Mouse (Mus musculus) CH12F3 (cell line): ENCODE results near the gene Aloxe3.

Experiments
- in situ Hi-C: fragments of 300-500 bp; cut with MboI; formaldehyde crosslinking; loops from 2 replicates; pipeline ENCODE4 v1.14.3; 2020; ENCODE audit warnings: low sequenced_read_pairs

Aloxe3 gene

DNA sequence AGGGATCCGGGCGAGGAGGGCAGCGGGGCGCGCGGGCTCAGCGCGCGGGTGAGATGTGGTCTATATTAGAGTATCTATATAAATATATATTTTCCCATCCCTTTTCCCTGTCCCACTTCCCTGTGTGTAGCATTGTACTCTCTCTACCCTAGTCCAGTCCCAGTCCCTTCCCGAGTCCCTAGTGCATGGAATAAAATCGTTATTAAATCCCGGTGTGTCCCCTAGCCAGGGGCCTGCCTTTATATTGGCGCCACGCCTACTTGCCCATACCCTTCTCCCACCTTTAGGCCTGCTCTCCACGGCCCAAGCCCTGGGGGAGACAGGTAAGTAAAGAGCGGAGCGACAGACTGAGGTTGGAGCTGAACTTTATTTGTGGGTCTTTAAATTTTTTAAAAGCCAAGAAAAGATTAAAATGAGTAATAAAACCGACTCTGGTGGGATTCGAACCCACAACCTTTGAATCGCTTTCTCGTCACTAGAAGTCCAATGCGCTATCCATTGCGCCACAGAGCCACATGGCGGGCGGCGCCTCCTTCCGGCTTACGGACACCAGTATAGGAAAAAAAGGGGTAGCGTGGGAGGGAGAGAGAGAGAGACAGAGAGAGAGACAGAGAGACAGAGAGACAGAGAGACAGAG, 2.5 kb upstream of the Aloxe3 start:
- in situ Hi-C loops: no loop called here

DNA sequence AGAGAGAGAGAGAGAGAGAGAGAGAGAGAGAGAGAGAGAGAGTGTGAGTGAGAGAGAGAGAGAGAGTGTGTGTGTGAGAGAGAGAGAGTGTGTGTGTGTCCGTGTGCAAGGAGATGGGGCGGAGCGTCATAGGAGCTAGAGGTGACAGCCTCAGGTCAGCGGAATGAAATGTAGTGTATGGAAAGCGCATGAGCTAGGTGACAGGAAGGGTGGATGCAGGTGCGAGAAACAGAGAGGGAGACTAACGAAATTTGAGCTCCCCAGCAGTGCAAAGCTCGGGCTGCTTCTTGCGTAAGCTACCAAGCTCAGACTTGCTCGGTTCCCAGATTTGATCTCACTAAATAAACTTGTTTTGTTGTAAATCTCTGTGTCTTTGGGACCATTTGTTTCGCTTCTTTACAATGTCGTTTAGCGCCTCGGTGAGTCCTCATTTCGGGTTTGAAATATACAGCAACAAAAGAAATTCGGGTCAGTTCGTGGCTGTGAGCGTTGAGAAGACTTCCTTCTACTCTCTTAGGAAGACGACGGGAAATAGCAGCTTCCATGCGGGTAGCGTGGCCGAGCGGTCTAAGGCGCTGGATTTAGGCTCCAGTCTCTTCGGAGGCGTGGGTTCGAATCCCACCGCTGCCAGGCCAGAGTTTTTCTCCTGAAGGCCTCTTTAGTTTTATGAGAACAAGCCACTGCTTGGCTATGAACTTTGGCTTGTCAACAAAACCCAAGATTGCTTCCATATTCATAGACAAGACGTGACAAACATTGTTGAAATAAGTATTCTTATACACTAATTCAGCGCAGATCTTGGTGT, 1.8 kb upstream of the Aloxe3 start:
- in situ Hi-C loops: no loop called here

DNA sequence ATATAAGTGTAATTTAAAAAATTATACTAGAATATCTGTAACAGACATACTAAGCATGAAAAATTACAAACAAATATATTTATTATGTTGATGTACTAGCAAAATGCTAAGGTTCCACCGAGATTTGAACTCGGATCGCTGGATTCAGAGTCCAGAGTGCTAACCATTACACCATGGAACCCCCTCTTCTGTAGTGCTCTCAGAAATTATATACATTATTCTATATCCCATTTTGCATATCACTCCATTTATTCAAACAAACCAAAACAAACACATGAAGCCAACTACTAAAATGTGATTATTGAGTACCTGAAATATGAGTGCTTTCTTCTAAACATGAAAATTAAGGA, 1.2 kb upstream of the Aloxe3 start:
- in situ Hi-C loops: no loop called here

DNA sequence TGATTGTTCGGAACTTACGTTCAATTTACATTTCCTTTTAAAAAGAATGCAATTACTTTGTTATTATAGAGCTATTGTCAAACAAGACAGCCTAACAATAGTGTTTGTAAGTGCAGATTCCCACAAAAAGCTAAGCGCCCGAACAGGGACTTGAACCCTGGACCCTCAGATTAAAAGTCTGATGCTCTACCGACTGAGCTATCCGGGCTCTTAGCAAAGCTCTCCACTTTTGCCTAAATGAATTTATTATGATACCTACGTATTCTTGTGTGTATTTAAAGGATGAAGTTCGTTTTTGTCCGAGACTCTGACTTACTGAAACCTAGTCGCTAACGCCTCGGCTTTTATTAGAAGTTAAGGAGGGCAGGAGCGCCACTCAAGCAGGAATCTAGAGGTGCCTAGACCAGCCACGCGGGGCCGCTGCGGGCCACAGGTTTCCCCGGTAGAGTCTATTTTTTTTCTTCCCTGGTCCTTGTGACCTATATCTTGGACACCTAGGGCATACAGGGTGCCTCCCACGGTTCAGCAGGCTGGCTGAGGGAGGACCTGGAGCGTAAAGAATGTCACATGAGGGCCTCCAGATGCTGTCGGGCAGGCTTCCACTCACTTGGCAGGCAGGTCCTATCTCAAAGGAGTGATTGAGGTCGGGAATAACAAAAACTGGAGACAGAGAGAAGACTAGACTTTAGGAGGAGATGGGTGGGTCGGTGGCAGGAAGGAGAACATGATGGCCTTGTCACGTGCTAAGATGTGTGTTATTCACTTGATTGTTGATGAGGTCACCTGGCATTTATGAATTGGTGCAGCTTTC, 450 bp upstream of the Aloxe3 start:
- in situ Hi-C loops: no loop called here

DNA sequence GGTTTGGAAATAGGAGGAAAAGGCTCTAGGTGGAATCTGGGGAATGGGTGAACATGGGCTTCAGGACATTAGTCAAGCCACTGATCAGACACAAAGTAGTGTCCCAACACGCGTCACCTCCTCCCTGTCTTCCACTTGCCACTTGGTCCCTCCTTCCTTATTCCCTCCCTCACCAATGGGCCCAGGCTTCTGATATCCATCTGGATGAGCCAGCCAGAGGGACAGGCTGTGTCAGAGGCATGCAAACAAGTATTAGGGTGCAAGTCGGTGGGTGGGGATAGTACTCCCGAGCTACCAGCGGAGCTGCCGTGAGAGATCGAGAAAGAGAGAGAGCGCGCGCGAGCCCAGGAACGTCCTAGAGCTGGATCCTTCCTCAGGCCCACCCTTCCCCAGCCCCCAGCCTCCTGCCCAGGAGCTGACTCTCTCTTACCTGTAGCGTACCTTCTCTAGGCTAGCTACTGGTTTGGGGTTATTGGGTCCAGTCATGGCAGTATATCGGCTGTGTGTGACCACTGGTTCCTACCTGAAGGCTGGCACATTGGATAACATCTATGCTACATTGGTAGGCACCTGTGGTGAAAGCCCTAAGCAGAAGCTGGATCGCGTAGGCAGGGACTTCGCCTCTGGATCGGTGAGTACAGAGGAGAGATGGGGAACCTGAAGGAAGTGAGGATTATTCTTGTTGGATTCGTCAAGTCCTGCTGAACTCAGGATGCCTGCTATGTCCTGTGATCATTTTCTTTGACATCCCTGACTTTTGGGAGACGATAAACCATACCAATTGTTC, 416 bp downstream of the Aloxe3 start:
- in situ Hi-C loops: no loop called here

DNA sequence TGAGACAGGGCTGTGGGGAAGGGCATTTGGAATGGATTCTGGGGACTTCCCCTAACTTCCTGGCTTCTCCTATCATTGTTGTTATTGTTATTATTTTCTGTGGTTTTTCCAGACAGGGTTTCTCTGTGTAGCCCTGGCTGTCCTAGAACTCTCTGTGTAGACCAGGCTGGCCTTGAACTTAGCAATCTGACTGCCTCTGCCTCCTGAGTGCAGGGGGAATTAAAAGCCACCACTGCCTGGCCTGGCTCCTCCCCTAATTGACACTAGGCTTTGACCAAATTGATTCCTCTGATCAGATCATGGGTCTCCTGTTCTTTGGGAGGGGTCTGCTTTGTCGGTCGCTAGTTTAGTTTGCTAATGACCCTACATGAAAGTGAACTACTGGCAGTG, 1.0 kb downstream of the Aloxe3 start:
- in situ Hi-C loops: no loop called here

DNA sequence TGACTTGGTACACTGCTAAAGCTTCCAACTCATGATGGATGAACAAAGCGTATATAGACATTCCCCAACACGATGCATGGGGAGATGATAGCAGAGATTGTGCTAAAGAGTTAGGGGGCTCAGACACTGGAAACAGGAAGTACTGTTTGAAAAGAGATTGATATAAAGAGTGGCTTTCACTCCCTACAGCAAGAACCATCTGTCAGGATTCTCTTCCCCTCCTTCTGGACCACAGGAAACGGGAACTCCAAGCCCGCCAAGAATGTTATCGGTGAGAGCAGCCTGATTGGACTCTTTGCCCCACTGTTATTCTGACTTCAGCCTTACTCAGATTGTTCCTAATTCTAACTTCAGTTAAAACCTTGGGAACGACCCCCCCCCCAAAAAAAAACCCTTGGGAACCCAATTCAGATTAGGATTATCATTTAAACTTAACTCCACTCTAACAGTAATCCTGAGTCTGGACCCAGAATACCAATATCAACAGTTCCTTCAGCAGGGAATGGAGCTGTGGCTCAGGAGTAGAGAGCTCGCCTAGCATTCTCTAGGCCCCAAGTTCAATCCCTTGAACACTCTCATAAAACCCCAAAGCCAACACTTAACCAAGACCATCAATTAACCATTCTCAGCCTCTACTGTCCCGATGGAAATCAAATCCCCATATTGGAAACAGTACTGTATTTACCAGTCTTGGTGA, 2.9 kb downstream of the Aloxe3 start:
- in situ Hi-C loops: no loop called here

DNA sequence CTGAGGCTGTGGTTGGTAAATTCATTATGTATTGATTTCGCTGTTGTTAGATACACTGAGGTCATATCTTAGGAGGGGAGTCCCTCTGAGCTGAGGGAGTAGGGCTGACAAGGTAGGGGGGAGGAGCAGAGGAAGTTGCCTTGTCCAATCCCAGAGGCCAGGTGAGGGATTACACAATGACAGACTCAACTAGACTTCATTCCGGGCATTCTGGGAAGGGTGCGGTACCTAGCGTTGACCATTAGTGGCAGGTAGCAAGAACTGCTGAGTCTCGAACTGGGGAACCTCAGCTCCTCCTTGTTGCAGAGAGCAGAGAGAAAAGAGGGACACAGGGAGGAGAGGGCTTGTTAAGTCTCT, 7.8 kb downstream of the Aloxe3 start:
- in situ Hi-C loops: no loop called here

DNA sequence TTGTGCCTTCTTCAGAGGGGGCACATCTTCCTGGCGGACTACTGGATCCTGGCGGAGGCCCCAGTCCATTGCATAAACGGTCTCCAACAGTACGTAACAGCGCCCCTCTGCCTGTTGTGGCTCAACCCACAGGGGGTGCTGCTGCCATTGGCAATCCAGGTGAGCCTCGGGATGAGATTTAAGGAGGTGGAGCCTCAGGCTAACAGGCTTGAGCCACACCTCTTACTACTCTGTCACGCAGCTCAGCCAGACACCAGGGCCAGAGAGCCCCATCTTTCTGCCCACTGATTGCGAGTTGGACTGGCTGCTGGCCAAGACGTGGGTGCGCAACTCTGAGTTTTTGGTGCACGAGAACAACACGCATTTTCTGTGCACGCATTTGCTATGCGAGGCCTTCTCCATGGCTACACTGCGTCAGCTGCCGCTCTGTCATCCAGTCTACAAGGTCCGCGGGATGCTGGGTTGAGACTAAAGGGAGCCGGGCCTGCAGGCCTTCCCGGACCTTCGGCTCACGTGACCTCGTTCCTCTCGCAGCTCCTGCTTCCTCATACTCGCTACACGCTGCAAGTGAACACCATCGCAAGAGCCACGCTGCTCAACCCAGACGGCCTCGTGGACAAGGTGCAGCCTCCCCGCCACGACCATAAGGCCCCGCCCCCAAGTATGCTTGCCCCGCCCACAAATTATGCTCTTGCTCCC, 8.4 kb downstream of the Aloxe3 start:
- in situ Hi-C loops: no loop called here

DNA sequence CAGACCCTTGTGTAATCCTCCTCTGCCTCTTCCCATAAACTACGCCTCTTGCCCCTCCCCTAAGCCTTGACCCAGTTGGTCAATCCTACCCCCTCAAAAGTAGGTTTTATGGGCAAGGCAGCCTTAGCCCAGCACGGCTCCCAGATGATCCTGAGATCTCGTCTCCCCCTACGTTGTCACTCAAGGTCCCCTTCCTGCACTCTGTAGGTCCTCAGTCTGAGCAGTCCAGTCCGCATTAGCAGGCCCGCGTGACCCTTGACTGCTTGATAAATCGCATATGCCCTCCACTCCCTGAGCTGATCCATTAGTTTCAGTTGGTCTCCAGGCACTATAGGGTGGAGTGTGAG, 8.9 kb downstream of the Aloxe3 start:
- in situ Hi-C loops: no loop called here

DNA sequence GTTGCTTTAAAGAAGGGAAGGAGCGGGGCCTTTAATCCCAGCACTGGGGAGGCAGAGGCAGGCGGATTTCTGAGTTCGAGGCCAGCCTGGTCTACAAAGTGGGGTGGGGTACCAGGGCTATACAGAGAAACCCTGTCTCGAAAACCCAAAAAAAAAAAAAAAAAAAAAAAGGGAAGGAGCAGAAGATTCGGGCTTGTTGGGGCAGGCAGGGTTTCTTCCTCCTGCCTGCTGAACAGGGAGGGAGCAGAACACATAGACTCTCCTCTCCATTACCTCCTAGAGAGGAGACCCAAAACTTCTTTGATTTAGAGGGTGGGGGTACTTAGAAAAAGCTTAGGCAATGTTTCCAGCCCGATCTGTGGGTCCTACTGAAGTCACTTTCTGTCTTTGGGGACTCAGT, 9.7 kb downstream of the Aloxe3 start:
- in situ Hi-C loops: no loop called here

DNA sequence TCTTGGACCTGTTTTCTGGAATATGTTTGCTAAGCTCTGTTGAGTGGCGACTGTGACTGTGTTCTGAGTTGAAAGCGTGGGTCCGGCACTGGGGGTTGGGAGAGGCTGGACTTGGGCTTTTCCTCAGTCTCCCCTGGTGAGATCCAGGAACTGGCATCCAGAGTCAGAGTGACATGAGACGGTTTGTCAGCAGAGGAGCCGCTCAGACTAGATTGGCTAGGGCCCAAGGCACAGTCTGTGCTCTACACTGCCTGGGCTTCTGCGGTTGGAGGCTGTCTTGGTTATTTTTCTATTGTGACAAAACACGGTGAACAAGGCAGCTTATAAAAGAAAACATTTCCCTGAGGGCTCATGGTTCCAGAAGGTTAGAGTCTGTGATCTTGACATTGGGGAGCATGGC, 21.9 kb downstream of the Aloxe3 start:
- in situ Hi-C loops: no loop called here

DNA sequence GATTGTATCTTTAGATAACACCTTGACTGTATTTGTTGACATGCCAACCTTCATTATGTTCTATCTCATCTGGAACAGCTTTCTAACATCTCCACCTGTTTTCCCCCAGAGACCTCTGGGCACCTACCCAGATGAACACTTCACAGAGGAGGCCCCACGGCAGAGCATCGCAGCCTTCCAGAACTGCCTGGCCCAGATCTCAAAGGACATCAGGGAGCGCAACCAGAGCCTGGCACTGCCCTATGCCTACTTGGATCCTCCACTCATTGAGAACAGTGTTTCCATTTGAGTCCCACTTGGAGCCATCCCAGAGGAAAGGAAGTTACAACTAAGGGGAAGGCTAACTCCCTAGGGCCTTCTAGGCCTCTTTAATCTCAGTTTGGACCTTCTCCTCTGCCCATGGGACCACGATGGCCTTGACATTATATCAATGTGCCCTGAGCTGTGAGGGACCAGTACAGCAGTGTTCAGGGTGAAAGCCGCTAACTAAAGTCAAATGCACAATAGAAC, 22.8 kb downstream of the Aloxe3 start:
- in situ Hi-C loops: no loop called here

DNA sequence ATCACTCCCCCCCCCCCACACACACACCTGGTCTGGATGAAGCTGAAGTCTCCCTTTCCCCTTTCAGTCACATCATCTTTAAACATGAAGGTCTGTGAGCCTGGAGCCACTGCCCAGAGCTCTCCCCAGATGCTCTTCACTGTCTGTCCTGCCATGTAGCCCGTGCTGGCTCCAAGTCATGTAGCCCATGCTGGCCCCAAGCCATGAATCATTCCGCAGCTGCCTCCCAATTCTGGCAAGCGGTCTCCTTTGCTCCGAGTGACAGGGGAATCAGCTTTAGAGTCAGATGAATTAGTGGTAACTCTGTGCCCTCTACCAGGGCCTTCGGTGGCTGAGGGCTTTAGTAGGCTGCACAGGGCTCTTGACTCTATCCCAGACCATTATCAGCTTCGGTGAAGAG, 24.0 kb downstream of the Aloxe3 start:
- in situ Hi-C loops: no loop called here

DNA sequence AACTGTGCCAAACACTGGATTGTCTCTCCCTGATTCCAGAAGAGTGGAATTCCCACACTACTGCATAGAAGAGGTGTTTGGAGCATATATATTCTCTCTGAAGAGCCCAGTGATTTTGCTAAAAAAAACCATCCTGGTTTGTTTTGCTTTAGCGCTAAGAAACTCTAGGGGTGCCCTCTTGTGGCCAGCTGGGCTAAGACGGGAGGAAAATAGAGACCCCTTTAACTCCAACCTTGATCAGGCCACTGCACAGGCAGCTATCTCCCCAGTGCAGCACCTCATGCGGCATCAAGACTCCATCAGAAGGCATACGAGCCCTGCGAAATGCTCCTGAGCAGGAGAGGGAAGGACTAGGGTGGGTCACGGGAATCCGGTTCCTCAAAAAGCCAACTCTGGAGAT, 24.7 kb downstream of the Aloxe3 start:
- in situ Hi-C loops: no loop called here

DNA sequence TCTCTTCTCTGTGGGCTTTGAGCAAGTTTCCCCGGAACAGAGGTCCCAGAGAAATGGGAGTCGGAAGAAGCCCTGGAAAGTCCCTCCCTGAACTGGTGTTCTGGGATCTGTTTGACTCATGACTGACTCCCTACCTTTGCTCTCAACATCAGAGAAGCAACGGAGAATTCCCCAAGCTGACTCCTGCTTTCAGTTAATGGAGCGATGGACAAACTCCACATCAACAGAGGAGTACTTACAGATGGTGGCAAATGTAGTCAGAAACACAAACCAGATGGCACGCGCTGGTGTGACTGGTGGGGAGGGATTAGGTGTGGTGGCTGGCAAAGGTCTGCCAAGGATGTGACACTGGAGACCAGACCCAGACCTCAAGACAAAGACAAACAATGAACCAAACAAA, 25.3 kb downstream of the Aloxe3 start:
- in situ Hi-C loops: no loop called here

DNA sequence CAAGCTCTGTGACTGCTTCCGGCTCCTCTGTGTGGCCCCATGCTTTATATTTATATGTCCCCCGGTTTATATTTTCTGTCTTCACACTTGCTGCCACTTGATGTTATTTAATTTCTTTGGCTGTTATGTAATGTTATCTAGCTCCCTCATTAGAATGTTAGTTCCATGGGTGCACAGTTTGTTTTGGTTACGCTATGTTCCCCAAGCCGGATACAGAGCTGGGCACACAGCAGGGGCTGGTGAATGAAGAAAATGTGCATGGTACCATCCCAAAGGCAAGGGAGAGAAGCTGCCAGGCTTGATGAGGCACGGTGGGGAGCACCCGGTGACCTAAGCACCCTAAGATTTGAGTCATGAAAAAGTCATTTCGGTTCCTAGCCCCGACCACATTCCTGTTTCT, 28.1 kb downstream of the Aloxe3 start:
- in situ Hi-C loops: no loop called here

DNA sequence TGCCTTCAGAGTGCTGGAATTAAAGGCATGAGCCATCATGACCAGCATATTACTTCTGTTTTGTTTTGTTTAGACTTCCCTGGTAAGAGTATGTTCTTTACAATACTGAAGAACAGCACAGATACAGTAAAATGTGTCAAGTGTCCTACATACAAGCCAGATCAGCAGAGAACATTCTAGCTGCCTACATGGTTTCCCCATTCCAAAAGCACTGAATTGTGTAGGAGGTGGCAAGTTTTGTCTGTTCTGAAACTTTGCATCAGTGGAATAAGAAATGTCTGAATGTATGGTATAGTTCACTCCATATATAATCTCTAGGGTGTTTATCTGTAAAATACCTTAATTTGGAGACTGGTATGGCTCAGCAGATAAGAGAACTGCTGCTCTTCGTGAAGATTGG, 29.7 kb downstream of the Aloxe3 start:
- in situ Hi-C loops: no loop called here

DNA sequence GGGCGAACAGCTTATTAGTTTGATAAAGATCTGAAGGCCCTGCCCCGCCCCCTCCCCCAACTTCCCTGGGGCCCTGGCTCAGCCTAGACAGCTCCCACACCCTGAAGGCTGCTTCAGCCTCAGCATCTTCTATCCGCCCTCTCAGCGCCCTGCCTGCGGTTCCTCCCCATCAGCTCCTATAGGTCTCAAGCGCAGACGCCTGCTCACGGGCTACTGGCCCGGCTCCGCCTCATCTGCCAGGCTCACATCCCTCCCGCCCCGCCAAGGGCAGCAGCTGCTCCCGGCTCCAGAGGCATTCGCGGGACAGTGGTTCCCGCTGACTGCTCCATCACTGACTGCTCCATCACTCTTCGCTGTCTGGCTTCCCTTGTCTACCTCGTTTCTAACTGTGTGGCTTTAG, 31.1 kb downstream of the Aloxe3 start, which contains the start of gene Alox12b:
TSS of gene Alox12b (plus strand) at position 190 of the 400 bp plus-strand sequence.
- in situ Hi-C loops: no loop called here

DNA sequence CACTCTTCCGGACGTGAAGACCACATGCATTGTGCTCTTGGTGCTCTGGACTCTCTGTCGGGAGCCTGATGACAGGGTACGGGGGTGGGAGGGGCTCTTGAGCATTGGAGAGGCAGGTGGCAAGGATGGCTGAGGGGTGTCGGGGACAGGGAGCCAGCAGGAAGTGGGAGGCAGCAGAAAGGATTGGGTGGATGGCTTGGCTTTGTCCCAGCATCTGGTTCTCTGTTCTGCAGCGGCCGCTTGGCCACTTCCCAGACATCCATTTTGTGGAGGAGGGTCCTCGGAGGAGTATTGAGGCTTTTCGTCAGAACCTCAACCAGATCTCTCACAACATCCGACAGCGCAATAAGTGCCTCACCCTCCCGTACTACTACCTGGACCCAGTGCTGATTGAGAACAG, 43.6 kb downstream of the Aloxe3 start:
- in situ Hi-C loops: no loop called here
